Mouse (Mus musculus) cerebellum, postnatal 10 days (tissue): ENCODE measurements around the gene Cfap45.

Experiments
- DNase-seq, 2 experiments: peaks; one replicate each; pipeline ENCODE4 v3.0.0; 2021; ENCODE audit warnings: mixed read lengths in 2 of 2

The Cfap45 gene

DNA sequence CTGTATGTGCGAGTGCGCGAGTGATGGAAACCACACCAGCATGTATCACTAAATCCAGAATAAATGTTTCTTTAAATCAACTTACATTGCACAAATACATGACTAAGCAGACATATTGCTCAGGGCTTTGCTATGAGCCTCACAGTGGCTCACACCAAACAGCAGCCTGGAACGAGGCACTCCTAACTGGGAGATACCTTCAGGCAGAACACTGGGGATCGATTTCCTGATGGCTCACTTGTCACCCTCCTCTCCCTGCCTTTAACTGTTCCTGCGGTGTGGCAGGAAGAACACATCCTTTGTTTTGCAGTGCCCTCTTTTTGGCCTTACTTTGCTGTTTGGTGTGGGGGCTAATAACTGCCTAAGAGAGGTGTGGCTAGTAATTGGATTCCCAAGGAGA lies 957 bp upstream of the Cfap45 start:
- DNase-seq, result no peak

DNA sequence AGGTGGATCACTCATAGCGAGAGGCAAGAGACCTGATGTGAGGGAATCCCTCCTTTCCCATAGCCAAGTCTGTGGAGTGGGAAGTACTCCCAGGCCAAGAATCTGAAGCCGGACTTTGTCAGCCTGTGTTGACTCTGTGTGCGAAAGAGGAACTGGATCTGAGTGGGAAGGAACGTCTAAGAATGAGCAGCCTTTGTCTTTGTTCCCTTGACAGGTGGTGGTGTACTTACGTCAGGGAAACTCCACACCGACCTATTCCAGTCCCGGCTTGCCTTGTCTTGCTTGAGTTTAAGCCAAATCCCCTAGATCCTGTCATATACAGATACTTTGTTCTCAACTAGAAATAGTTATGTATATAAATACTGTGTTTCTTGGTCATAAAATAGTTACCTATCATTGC lies 1.9 kb downstream of the Cfap45 start:
- DNase-seq, result no peak

DNA sequence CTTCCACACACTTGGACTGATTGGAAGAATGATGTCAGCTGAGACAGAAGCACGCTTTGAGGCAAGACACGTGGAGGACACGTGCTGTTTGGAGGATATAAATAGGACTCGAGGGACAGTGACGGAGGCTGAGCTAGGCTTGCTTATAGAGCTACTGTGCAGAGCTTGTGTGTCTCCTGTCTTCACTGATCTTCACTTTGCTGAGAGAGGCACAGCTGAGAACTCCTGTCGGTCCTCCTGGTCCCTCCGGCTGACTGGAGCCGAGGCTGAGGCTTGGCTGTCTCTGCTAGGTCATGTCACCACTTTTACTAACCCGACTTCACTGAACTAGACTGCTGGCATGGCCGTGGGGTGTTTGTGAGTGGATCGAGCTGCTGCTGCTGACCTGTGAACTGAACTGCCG lies 3.1 kb downstream of the Cfap45 start:
- DNase-seq, result no peak

DNA sequence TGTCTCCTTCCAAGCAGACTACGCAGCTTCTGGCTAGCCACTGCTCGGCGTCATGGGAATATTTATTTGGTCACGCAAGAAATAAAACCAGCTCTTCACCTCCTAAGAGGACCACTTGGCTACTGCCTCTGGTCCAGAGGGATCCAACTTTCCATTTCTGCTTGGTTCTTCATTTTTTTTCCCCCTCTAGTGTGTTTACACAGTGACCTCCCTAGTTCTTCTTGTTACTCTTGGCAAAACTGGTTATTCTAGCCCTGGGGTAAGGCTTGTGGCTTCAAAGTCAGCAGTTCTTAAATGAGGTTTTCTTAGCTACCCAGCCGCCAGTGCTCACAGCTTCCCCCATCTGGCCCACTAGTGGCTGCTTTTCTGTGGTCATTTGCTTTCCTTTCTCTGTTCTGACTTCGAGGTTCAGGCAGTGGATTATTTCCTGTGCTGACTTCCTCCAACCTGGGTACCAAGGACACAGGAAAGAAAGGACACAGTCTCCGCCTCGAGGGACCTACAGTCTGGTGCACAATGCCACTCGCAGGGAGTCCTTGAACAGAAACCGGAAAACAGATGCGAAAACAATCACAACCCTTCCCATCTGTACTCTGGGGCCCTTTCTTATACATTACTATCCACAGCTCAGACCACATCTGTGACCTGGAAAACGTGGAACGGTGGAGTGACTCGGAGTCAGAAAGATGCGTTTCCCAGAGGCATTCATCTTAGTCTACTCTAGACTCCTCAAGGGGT lies 4.6 kb downstream of the Cfap45 start:
- no peak for DNase-seq

DNA sequence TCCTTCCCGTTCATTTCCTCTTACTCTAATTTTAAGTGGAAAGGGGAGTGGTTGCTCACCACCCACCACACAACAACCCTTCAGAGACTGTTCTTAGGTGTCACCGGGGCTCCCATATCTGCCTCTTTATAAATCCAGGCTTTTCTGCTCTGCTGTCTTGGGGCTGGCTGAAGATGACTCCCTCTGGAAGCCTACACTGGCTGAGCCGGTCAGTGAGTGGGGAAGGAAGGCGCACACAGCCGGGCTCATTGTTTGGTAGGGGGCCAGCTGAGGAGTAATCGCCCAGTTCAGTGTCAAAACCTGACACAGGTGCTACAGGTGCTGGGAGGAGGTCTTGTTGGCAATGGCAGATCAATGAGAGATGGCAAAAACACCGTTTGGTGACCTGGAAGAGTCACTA lies 5.4 kb downstream of the Cfap45 start:
- DNase-seq, result no peak

DNA sequence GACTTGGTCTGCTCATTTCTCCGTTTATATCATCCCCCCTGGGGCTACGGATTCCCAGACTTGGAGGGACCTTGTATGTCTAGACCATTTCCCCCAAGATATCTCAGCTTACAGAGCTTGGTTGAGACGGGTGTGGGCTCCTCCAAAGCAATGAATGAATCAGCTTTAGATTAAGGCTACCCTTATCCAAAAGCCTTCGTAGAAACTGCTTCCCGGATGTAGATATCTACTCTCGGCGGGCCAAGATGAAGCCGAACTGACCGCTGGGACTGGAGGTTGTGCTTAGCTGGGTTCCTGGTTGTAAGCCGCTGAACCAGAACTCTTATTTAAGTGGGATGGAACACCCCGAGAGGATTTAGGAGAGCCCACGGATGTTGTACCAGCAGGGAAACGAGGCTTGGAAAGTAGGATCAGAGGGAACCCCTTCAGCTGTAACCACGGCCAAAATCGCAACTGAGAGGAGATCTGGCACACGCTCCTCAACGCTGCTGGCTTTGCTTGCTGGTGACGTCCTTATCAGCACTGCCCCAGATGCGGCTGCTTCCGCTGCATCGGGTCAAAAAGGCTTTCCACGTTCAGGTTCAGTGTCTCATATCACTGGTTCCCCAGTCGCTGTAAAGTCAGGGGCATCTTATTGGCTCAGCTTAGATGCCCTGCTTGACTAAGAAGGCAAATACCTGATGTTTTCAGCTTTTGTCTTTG lies 5.9 kb downstream of the Cfap45 start:
- DNase-seq, result no peak

DNA sequence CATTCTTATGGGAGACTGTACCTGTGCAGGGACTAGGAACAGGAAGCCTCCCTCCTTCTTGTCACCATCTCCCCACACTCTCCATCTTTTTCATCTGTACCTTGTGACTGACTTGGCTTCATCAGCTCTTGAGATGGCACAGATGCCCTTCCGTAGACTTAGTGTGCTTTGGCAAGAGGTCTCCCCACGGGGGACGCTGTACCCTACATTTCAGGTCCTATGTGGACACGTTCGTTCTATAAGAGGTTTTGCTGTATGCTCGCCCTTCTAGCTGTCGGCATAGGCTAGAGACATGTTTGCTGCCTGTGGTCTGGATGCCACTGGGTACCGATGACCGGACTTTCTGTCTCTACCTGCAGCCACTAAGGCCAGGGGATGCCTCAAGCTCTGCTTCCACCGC lies 6.8 kb downstream of the Cfap45 start:
- no peak for DNase-seq

DNA sequence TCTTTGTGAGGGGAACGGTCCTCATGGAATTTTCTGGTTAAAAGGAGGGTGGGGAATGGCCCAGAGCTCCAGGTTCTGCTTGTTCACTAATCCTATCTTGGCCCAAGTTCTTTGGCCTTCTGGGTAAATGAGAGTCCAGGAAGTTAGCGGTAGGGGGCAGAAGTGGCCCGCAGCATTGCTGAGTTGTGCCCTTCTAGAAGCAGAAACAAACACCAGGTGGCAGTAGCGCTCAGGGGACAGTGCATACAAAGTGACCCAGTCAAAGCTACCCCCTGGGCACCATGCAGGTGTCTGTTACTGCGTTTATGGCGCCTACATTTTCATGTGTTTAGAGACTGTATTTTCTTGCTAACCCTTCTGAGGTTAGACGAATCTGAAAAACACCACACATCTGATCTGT lies 8.1 kb downstream of the Cfap45 start:
- peak; percentile 96 to 98 for DNase-seq

DNA sequence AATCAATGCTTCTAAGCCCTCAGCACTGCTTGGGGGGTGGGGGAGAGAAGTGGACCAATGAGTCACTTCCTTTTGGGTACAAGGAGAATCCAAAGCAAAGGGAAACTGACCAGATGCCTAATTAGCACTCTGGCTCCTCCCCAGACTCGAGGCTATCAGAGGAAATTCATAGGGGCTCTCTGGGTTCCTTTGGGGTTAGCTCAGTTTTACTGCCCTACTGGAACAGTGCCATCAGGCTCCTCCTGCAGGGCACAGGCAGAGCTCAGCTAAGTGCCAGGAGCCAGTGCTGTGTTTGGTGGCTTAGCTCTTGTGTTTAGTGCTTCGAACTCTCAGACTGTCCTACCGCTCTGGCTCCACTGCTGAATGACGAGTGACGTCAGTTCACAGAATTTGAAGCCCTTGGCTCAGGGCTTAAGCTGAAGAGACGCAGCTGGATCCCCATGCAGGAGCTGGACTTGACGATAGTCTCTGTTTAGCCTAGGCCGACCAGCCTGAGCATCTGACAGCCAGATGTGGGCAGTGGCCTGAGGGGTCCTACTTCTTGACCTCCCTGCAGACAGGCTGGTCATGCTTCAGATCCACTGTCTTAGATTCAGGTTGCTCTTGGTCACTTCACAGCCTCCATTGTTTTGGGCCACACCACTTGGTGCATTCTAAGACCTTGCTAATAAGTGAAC lies 10.1 kb downstream of the Cfap45 start:
- peak in 1 of 2 experiments; percentile 28 for DNase-seq

DNA sequence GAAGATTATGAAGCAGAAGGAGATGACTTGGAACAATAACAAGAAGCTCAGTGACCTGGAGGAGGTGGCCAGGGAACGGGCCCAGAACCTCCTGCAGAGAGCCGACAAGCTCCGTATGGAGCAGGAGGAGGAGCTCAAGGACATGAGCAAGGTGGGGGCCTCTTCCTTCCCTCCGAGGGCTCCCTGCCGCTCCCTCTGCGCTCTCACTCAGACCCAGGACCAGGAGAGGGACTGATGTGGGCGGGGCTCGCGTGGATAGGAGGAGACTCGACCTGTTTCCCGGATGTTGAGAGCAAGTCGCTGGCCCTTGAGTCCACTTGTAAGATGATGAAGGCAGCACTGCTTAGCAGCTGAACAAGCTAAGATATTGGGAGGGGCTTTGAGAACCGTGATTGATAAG lies 11.9 kb downstream of the Cfap45 start:
- peak; percentile 72 to 78 for DNase-seq

DNA sequence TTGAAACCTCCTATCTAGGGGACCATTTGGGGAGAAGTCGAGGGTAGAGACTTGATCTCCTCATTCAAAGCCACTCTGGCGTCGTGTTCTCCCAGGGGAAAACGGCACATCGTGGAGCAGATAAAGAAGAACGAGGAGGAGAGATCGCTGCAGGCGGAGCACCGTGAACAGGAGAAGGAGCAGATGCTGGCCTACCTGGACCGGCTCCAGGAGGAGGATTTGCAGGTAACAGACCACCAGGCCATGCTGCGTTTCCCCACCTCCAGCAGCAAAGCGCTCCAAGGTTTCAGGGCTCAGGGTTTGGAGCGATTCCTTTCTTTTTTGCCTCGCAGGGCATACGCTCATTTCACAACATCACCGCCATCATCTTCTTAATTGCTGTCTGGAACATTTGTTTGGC lies 14.5 kb downstream of the Cfap45 start:
- peak; percentile 66 to 73 for DNase-seq

DNA sequence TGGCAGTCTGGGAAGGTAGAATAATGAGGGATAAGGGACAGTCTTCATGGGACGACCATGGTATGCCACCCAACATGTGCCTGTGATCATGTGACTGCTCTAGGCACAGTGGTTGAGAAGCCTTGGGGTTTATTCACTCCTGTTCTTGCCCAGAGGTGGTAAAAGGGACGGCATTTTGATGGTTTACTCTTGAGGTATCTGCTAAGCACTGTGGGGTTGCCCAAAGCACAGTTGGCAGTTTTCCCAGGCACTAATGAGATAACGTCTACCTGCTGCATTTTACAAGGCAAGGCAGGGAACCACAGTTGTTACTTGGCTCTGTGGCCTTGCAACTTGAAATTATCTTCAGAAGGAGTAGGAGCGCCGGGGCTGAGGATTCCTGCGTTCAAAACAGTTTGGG lies 19.2 kb downstream of the Cfap45 start:
- DNase-seq, result peak; percentile 43 to 45

DNA sequence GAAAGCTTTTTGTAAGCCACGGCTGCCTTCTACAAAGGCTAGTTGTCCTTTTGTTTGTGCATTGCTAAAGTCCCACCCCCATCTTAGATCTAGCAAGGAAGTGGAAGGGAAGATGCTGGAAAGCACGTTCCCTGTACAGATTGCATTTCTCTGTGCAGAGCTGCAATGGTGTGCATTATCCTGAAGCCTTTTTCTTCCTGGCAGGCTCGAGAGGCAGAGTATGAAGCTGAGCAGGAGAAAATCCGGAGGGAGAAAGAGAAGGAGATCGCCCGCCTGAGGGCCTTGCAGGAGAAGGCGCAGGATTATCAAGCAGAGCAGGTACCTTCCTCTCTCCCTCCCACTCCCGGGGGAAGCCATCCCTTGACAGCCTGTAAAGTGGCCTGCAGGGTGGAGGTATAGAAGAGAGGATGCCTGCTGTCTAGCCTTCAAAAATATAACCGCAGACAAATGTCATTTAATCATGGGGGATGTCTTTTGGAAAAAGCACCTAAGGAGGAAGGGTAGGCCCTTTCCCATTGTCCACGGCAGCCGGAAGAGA lies 19.8 kb downstream of the Cfap45 start:
- DNase-seq, result no peak

DNA sequence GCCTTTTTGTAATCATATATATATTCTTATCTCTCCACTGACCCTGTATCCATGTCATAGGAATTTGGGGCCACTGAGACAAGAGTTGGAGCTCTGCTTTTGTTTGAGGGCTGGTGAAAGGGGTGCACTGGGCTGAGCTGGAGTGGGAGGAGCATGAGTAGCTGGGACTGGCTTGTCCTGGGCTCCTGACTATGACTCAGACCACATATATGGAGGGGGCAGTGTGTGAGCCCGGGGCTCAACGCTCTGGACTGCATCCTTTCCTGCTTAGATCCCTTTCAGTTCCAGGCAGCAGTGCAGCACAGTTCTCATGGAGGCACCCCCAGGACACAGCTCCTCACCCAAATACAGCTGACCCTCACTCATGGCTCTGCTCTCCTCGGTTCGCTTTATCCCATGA lies 25.5 kb downstream of the Cfap45 start:
- DNase-seq, result no peak

DNA sequence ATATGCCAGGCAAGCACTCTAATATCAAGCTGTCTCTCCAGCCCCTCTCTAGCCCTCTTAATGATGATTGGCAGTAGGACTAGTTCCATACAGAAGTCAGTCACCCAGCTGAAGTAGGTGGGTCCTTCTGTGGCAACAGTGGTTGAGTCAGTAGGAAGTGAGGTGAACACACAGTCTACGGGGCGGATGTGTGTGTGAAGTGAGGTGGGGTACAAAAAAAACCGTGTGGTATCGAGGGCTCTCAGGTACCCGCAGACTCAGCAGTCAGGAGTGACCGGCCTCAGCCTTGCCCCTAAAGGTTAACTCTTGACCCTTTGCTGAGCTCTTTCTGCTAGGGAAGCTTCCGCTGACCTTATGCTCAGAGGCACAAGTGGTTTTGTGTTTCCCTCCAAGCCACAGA lies 27.9 kb downstream of the Cfap45 start:
- no peak for DNase-seq

DNA sequence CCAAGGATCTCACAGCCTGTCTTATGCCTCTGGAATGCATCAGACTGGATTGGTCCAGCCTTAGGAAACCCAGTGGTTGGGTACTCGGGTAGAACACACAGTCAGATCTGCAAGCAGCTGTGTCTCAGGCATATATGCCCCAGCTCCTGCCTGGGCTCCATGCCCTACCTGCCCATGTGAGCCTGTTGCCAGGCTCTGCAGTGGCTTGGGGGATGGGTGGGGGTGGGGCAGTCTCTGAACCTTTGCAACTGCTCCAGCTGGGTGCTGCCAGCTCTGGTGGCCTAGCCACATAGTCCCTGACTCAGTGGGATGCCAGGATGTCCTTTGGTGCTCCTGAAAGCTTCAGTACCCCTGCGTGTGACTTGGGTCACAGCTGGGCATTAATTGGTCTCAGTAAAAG lies 28.7 kb downstream of the Cfap45 start:
- no peak for DNase-seq

DNA sequence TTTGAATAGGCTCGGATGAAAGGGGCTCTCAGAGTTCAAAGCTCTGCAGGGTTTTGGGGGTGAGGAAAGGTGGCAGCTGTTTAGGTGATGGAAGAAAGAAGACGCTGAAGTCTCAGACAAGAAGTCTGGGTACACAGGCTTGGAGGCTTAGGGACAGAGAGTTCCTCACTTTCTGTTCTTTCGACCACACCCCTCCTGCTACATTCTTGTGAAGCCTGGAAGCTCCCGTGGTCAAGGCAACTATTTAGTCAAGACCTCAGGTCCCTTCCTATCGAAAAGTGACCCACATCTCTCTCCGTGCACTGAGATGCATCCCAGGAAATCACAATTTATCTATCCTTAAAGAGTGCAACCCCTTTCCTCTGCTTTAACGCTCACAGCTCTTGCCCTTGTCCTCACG lies 29.1 kb downstream of the Cfap45 start:
- DNase-seq, result no peak

DNA sequence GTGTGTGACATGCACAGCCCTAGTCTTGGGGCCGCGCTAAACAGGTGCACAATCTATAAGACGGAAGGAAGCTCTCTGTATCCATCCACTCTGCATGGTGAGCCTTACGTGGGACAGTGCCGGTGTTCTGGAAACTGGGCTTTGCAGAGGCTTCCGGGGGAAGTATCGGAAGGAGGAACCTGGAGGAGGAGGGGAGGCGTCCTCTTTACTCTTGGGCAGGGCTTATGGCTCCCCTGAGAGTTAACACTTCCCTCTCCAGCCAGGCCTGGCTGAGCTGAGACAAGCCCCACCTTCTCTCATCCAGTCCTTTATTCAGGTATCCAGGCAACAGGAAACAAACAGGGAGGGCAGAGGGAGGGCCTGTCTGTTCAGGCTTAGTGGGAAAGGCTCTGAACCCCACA lies 29.9 kb downstream of the Cfap45 start:
- DNase-seq, result peak; percentile 34 to 35

DNA sequence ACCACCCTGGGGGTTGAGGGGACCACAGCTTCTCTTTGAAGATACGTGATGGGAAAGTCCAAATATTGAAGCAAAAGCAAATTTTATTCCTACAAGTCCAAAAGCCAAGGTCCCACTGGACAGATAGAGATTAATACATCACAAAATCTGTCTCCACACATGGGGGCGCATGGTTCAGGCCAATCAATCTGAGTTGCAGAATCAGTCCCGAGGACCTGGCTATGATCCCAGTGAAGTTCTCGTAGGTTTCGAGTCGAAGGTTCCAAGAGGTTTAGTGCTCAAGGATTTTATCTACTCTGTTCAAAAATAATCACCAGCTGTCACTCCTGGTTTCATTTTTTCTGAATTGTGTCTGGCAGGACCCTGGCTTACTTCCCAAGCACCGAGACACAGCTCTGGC lies 30.4 kb downstream of the Cfap45 start:
- DNase-seq, result peak; percentile 40 to 42

DNA sequence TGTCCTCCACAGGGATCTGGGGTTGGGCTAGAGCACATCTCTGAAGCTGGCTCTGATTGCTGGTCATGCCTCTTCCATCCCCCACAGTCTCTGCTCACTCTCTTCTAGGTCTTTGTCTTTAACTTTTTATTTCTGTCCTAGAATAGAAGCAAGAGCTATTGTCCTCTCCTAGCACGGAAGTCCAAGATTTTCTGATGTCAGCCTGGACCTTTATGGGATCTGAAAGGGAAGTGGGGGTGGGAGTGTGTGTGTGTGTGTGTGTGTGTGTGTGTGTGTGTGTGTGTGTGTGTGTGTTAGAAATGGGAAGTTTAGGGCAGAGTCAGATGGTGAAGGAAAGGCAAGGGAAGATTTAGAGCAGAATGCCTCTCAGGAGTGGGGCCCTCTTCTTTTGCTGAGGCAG lies 32.0 kb downstream of the Cfap45 start:
- DNase-seq, result no peak

DNA sequence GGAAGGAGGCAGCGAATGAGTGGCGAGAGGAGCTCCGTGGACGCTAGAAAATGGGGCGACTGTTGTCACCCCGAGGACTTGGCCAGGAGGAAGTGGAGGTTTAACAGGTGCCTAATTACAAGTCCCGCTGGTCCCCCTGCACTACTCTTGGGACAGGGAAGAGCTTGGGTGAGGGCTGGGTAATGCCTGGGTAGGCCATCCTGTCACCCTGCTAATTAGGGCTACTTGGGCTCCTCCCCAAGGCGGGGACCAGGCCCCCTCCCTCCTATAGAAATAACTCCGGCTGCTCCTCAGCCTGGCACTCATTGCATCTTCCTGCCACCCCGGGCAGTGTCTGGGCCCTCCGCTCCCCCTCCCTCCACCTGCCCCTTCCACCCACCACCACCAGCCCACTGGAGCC lies 35.0 kb downstream of the Cfap45 start, which contains the start of gene Vsig8:
Gene Vsig8 (plus strand): TSS at position 301 of the 400 bp plus-strand sequence.
- no peak for DNase-seq

DNA sequence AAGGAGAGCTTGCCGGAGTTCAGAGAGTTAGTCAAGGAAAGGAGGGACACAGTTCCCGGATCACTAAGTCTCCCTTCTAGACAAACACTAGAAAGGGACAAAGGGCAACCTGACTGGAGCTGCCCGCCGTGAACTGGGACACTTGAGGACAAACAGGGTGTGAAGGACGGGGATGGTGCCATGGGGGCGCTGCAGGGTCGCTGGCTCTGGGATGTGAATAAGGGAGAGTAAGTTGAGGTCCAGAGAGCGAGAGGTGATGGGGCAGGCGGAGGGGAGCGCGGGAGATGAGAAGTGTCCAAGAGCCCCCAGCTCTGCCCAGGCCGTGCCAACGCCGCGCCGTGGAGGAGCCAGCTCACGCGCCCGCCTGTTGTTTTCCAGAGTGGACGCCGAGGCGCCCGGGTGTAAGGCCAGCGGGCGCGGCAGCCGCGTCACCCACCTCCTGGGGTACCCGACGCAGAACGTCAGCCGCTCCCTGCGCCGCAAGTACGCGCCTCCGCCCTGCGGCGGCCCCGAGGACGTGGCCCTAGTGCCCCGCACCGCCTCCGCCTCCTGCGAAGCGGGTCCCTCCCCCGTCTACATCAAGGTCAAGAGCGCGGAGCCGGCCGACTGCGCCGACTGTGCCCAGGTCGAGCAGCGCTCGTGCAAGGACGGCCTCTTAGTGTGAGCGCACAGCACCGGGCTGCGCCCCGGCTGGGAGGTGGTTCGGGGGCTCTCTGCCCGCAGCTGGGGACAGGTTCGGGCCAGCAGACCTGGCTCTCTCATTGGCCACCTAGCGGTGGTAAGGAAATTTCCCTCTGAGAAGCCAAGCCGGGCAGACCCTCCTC lies 42.3 kb downstream of the Cfap45 start:
- DNase-seq, result peak; percentile 82 to 86

DNA sequence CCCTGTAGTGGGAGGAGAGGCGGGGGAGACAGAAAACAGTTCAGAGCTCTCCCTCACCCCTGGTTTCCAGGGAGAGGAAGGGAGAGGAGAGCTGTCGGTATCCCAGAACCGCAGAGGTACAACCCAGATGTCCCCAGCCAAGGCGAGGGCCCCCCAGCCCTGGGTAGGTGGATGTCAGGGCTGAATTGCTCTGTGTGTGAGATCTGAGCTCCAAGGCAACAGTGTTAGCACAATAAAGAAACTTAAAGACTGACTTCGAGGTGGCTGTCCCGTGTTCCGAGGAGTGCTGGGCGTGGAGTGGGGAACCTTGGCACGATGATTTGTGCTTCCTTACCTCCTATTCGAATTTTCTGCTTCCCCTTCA lies 42.8 kb downstream of the Cfap45 start:
- DNase-seq, result no peak
